Mouse (Mus musculus) forebrain, embryonic 16.5 days (tissue): ENCODE measurements around the gene Bckdhb. TPM values are rescaled to one million over a fixed set of nuclear protein-coding genes. Genes with fewer than 3 reads are reported as not detected.

Experiments
- ATAC-seq: fragments of 200-750 bp; cut with Nextera tagmentation; 2 replicates; pipeline ENCODE4 v1.8.0; 2017; ENCODE audit warnings: mild to moderate bottlenecking, moderate library complexity
- H3K27ac ChIP-seq: fragments of 300-500 bp; sonication (generic); 2 replicates; pipeline ENCODE4 v1.5.1; 2014; ENCODE audit warnings: low read length, control low read depth
- H3K27me3 ChIP-seq: fragments of 300-500 bp; sonication (generic); replicated peaks from 2 replicates; pipeline ENCODE4 v1.6.1; 2014; ENCODE audit warnings: low read length; ENCODE audit not compliant: control insufficient read depth, insufficient read depth
- H3K36me3 ChIP-seq: fragments of 300-500 bp; sonication (generic); 2 replicates; pipeline ENCODE4 v1.6.1; 2014; ENCODE audit not compliant: control insufficient read depth, insufficient read depth
- H3K4me1 ChIP-seq: fragments of 300-500 bp; sonication (generic); replicated peaks from 2 replicates; pipeline ENCODE4 v1.6.1; 2014; ENCODE audit warnings: low read length; ENCODE audit not compliant: control insufficient read depth, insufficient read depth
- H3K4me2 ChIP-seq: fragments of 300-500 bp; sonication (generic); 2 replicates; pipeline ENCODE4 v1.6.1; 2014; ENCODE audit warnings: mild to moderate bottlenecking, low read length, control low read depth
- H3K4me3 ChIP-seq: fragments of 300-500 bp; sonication (generic); replicated peaks from 2 replicates; pipeline ENCODE4 v1.5.1; 2014; ENCODE audit warnings: mild to moderate bottlenecking, low read length, control low read depth
- H3K9ac ChIP-seq: fragments of 300-500 bp; sonication (generic); replicated peaks from 2 replicates; pipeline ENCODE4 v1.6.1; 2014; ENCODE audit warnings: low read depth, low read length, control low read depth
- H3K9me3 ChIP-seq: fragments of 300-500 bp; sonication (generic); 2 replicates; pipeline ENCODE4 v1.6.1; 2016; ENCODE audit warnings: low read length; ENCODE audit not compliant: control insufficient read depth
- WGBS: fragments of 180-500 bp; shearing (Covaris S2); extraction: QIAGEN DNeasy Blood & Tissue Kit; methylation state at CpG from one replicate; pipeline ENCODE4 v1.1.7; 2014; 5-methylcytosine and 5-hydroxymethylcytosine counted together
- polyA plus RNA-seq: library from polyadenylated mRNA; unstranded; fragments of >200 nt; fragmentation: Nextera tagmentation; extraction: Ambion mirVana; gene quantifications from 2 replicates; pipeline ENCODE4 v1.2.1, GENCODE M21; 2015

The Bckdhb gene
- polyA plus RNA-seq, 1 experiment from 2014 or later, result 35.8 TPM

GRCm38 (mm10) chr9:84106438-84106837 is 181.5 kb downstream of the Bckdhb start:
- 86% methylated on average over 2 of the region's 2 CpGs for WGBS
- no peaks in the 10 kb centered on the region for H3K9me3 ChIP-seq
- H3K9ac ChIP-seq, result no peak overlapping the region

GRCm38 (mm10) chr9:84107045-84107813 is 182.3 kb downstream of the Bckdhb start:
- ATAC-seq, result peak; percentile 34
- no peak overlapping the region for H3K27ac ChIP-seq
- no peak overlapping the region for H3K4me2 ChIP-seq
- WGBS, result 69% methylated on average over 20 of the region's 20 CpGs
- H3K9me3 ChIP-seq, result no peaks in the 10 kb centered on the region
- no peak overlapping the region for H3K4me3 ChIP-seq
- no peaks in the 10 kb centered on the region for H3K36me3 ChIP-seq
- no peaks in the 10 kb centered on the region for H3K27me3 ChIP-seq
- H3K9ac ChIP-seq, result no peak overlapping the region
- peaks cover 16% of the 10 kb centered on the region for H3K4me1 ChIP-seq

More at GRCm38 (mm10) chr9:84106438-84106837, 181.5 kb downstream of the Bckdhb start:
- H3K36me3 ChIP-seq, result no peaks in the 10 kb centered on the region
- H3K27me3 ChIP-seq, result no peaks in the 10 kb centered on the region
- H3K4me1 ChIP-seq, result peaks cover 16% of the 10 kb centered on the region
- no peak overlapping the region for H3K4me3 ChIP-seq
- H3K27ac ChIP-seq, result no peak overlapping the region
- no peak for ATAC-seq
- no peak overlapping the region for H3K4me2 ChIP-seq

DNA sequence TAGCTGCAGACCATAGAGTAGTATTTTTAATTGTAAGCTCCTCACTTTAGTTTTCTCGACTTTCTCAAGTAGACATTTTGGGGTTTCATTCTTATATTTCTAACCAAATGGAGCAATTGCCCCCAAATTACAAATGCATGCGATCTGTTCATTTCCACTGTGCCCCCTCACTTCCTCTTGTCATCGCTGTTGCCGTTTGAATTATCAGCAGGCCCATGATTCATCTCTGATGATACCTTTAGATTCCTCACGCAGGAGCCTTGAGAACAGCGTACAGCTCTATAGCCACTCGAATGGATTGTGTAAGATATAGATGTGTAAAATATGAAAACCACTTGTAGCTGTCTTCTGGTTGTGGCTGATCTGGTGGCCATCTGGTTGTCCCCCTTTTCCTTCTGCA is 183.6 kb downstream of the Bckdhb start:
- WGBS, result 97% methylated on average over 7 of the region's 7 CpGs
- H3K4me2 ChIP-seq, result no peak overlapping the region
- no peak for ATAC-seq

DNA sequence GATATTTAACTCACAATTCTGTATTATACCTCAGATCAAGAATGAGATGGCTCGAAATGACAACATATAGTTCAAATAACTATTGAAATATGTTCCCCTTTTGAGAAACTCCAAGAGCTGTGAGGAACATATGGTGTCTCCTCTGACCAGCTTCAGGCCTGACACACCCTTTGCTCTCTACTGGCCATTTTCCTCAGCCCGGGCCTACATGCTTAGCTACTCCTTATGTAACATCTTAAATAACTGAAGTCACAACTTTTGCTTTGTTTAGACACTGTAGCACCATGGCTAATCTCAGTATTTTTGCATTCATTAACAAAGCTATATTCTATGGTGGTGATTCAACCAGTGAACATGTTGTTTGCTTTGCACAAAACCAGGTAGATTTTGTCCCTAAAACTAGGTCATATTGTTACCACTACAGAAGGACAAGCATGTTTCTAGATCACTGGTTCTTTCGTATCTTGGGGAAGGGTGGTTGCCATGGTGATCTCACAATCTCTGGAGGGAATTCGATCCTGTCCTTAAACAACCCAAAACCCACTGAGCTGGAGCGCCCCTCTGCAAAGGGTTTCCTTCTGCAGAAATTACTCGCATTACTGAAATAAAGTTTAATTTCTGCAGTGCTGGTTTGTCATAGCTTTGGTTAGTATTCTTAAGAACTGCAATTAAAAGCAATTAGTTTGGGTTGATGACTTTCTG is 185.0 kb downstream of the Bckdhb start:
- no peaks in the 10 kb centered on the region for H3K9me3 ChIP-seq
- no peak overlapping the region for H3K9ac ChIP-seq
- H3K4me3 ChIP-seq, result no peak overlapping the region
- H3K4me1 ChIP-seq, result peaks cover 16% of the 10 kb centered on the region
- WGBS, result 36% methylated on average over 6 of the region's 6 CpGs
- no peaks in the 10 kb centered on the region for H3K27me3 ChIP-seq
- no peak overlapping the region for H3K4me2 ChIP-seq
- no peak overlapping the region for H3K27ac ChIP-seq
- ATAC-seq, result peak; percentile 64
- no peaks in the 10 kb centered on the region for H3K36me3 ChIP-seq

More for the DNA sequence above, 183.6 kb downstream of the Bckdhb start:
- H3K27me3 ChIP-seq, result no peaks in the 10 kb centered on the region
- H3K4me3 ChIP-seq, result no peak overlapping the region
- H3K9ac ChIP-seq, result no peak overlapping the region
- H3K4me1 ChIP-seq, result peaks cover 16% of the 10 kb centered on the region
- H3K27ac ChIP-seq, result no peak overlapping the region
- H3K9me3 ChIP-seq, result no peaks in the 10 kb centered on the region
- H3K36me3 ChIP-seq, result no peaks in the 10 kb centered on the region

- 13% methylated on average over 11 of the region's 11 CpGs for WGBS
- H3K4me3 ChIP-seq, result no peak overlapping the region
- no peaks in the 10 kb centered on the region for H3K36me3 ChIP-seq
- peak overlapping the region; percentile 32 for H3K4me2 ChIP-seq
- ATAC-seq, result peak; percentile 36
- H3K27ac ChIP-seq, result no peak overlapping the region
- H3K9me3 ChIP-seq, result no peaks in the 10 kb centered on the region
- H3K4me1 ChIP-seq, result peaks cover 16% of the 10 kb centered on the region
- H3K27me3 ChIP-seq, result no peaks in the 10 kb centered on the region
- no peak overlapping the region for H3K9ac ChIP-seq
Observed at GRCm38 (mm10) chr9:84110616-84111015, 185.7 kb downstream of the Bckdhb start.

DNA sequence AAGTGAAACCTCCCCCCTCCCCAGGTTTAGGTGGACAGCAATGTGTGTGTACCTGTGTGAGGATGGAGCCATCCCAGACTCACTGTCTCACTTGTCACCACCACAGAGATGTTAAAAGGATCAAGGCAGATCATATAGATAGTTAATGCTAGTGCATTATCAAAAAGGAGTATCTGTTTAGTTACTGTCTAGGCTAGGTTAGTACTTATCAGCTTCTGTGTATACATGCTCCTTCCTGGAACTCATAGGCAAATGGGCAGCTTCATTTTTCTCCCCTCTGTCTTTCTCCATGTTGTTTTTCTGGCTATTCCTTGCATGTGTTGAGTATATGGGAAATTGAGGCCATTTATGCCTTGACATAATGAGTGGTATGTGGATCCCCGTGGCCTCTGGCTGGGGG is 187.4 kb downstream of the Bckdhb start:
- no peaks in the 10 kb centered on the region for H3K27me3 ChIP-seq
- no peak overlapping the region for H3K4me3 ChIP-seq
- H3K4me2 ChIP-seq, result no peak overlapping the region
- WGBS, result 66% methylated on average over 1 of the region's 1 CpGs
- H3K9ac ChIP-seq, result no peak overlapping the region
- no peaks in the 10 kb centered on the region for H3K36me3 ChIP-seq
- ATAC-seq, result no peak
- no peaks in the 10 kb centered on the region for H3K9me3 ChIP-seq
- no peak overlapping the region for H3K27ac ChIP-seq
- peaks cover 16% of the 10 kb centered on the region for H3K4me1 ChIP-seq

DNA sequence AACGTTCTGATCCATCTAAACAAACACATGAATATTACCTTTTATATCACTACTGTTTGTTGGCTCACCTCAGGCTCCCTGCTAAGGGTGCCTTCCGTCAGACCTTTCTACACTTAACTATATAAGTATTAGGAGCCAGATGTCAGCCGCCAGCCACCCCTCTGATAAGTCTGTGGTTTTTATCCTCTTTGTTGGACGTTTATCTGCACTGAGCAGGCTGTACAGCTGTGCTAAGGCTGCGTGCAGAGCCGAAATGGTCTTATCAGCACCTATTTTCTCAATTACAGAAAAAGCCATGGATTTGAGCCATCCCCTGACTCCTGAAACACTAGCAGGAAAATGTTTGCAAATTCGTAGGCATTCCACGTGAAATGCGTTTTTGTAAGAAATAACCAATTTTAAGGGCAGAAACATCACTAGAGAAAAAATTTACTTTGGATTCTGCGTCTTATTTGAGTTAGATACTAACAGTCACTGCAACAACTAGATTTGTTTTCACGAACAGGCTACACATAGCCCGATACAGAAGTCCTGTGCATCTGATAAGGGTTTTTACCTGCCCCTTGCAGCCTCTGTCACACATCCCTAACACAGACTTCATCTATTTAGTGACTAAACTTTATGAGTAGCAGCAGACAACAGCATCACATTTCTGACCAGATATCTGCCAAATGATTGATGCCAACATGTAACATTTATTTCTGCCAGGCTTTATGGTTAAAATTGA is 188.1 kb downstream of the Bckdhb start:
- ATAC-seq, result no peak
- Histone ChIP-seq H3K27me3 (no peaks in the 10 kb centered on the region), H3K9me3 (no peaks in the 10 kb centered on the region), H3K4me2 (no peak overlapping the region), H3K9ac (no peak overlapping the region), H3K27ac (no peak overlapping the region), H3K4me3 (no peak overlapping the region), H3K36me3 (no peaks in the 10 kb centered on the region), H3K4me1 (peaks cover 13% of the 10 kb centered on the region)
- WGBS, result 82% methylated on average over 12 of the region's 12 CpGs

- Histone ChIP-seq H3K27ac (no peak overlapping the region), H3K36me3 (no peaks in the 10 kb centered on the region), H3K27me3 (no peaks in the 10 kb centered on the region), H3K4me3 (no peak overlapping the region), H3K9me3 (no peaks in the 10 kb centered on the region), H3K4me2 (no peak overlapping the region), H3K4me1 (peaks cover 13% of the 10 kb centered on the region), H3K9ac (no peak overlapping the region)
- WGBS, result 90% methylated on average over 13 of the region's 13 CpGs
- ATAC-seq, result no peak
Observed at GRCm38 (mm10) chr9:84114254-84114653, 189.3 kb downstream of the Bckdhb start.

DNA sequence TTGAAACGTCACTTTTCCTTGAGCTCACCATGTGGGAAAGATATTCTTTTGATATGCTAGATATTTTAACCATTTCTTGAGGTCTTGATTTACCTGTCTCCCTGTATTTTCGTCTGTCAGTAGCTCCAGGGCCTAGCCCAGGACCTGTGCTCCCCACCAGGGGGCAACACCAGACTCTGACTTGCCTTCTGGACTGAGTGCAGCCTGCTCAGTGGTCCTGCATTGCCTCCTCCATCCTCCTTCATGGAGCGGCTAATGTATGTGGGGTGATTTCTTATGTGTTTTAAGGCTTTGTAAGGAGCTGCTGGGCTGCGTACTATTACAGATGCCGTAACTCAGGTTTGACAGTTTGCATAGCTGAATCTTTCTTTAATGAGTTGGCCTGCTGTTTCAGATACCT is 192.4 kb downstream of the Bckdhb start:
- H3K4me1 ChIP-seq, result no peaks in the 10 kb centered on the region
- H3K9me3 ChIP-seq, result no peaks in the 10 kb centered on the region
- no peak for ATAC-seq
- no peak overlapping the region for H3K9ac ChIP-seq
- no peaks in the 10 kb centered on the region for H3K27me3 ChIP-seq
- 83% methylated on average over 5 of the region's 5 CpGs for WGBS
- no peaks in the 10 kb centered on the region for H3K36me3 ChIP-seq
- no peak overlapping the region for H3K27ac ChIP-seq
- no peak overlapping the region for H3K4me3 ChIP-seq
- H3K4me2 ChIP-seq, result no peak overlapping the region
